Mouse (Mus musculus) heart, adult 2 months (tissue): ENCODE results near the gene Hsdl2. TPM values are rescaled to one million over a fixed set of nuclear protein-coding genes. Genes with fewer than 3 reads are reported as not detected.

ENCODE experiments used
- DNase-seq, 2 experiments: peaks; one replicate each; pipeline ENCODE4 v3.0.0; 2021
- H3K27ac ChIP-seq: fragments of 200-600 bp; 2 replicates; pipeline ENCODE4 v1.8.1; 2022
- H3K27me3 ChIP-seq: fragments of 200-500 bp; 2 replicates; pipeline ENCODE4 v1.6.1; 2012; ENCODE audit warnings: mild to moderate bottlenecking, low read length, inconsistent platforms, mixed read lengths; ENCODE audit not compliant: control insufficient read depth, insufficient read depth
- H3K36me3 ChIP-seq: fragments of 200-500 bp; 2 replicates; pipeline ENCODE4 v1.6.1; 2012; ENCODE audit warnings: low read length, inconsistent platforms; ENCODE audit not compliant: control insufficient read depth, insufficient read depth
- H3K4me1 ChIP-seq: fragments of 200-500 bp; 2 replicates; pipeline ENCODE4 v1.6.1; 2011; ENCODE audit warnings: low read length; ENCODE audit not compliant: control insufficient read depth, insufficient read depth
- H3K4me3 ChIP-seq: fragments of 200-600 bp; 2 replicates; pipeline ENCODE4 v1.8.1; 2022
- H3K79me2 ChIP-seq: fragments of 200-500 bp; replicated peaks from 2 replicates; pipeline ENCODE4 v1.6.1; 2012; ENCODE audit warnings: mild to moderate bottlenecking, inconsistent platforms, low read length, moderate library complexity, mixed read lengths; ENCODE audit not compliant: control insufficient read depth, insufficient read depth
- H3K9ac ChIP-seq: fragments of 200-500 bp; 2 replicates; pipeline ENCODE4 v1.6.1; 2012; ENCODE audit warnings: low read depth, mild to moderate bottlenecking, control low read depth, inconsistent platforms, low read length, mixed read lengths
- CTCF ChIP-seq: fragments of 200-600 bp; IDR thresholded peaks from 2 replicates; pipeline ENCODE4 v1.8.1; 2022; ENCODE audit warnings: antibody characterized with exemption, mild to moderate bottlenecking, moderate library complexity
- EP300 ChIP-seq: fragments of 200-500 bp; IDR thresholded peaks from 2 replicates; pipeline ENCODE4 v1.6.1; 2011; ENCODE audit warnings: low read depth, low read length, control low read depth; ENCODE audit not compliant: insufficient read depth
- POLR2A ChIP-seq: fragments of 200-500 bp; IDR thresholded peaks from 2 replicates; pipeline ENCODE4 v1.6.1; 2011; ENCODE audit warnings: mild to moderate bottlenecking, low read depth, low read length, control low read depth; ENCODE audit not compliant: insufficient read depth
- WGBS: fragments of 180-500 bp; shearing (Covaris S2); methylation state at CpG from one replicate; pipeline ENCODE4 v1.1.7; 2018; 5-methylcytosine and 5-hydroxymethylcytosine counted together
- intact Hi-C: fragments of 180-260 bp; cut with DNase I; formaldehyde crosslinking; loops from one replicate; pipeline ENCODE4 v1.15.1; 2025
- polyA plus RNA-seq: library from polyadenylated mRNA; depleted of rRNA; stranded (reverse); fragments of >200 nt; gene quantifications from 2 replicates; pipeline ENCODE4 v1.2.3, GENCODE M21; 2012
- total RNA-seq, 2 experiments: library from RNA; stranded (reverse); gene quantifications; 2 replicates each; pipeline ENCODE4 v1.2.3; 2021

The Hsdl2 gene
- total and polyA plus RNA-seq, 3 experiments = 84.0 to 225 (median 211) TPM

GRCm38 (mm10) chr4:59587215-59587871 lies 6.0 kb downstream of the Hsdl2 start:
- intact Hi-C loops = no loop called here
- TF ChIP-seq EP300 (no peak), POLR2A (no peak), CTCF (no peak)
- Histone ChIP-seq H3K36me3 (peaks cover 13% of the 10 kb centered on the region), H3K27me3 (no peaks in the 10 kb centered on the region), H3K4me1 (no peaks in the 10 kb centered on the region; the same call in none of the 2 replicates), H3K79me2 (no peaks in the 10 kb centered on the region; the same call in 1 of the 2 replicates), H3K9ac (no peak overlapping the region), H3K27ac (peak overlapping the region; percentile 26), H3K4me3 (no peak overlapping the region)
- no peak for DNase-seq
- WGBS = 56% methylated on average over 2 of the region's 2 CpGs

GRCm38 (mm10) chr4:59587872-59588226 lies 6.5 kb downstream of the Hsdl2 start:
- Histone ChIP-seq H3K79me2 (no peaks in the 10 kb centered on the region; the same call in 1 of the 2 replicates), H3K9ac (no peak overlapping the region), H3K27me3 (no peaks in the 10 kb centered on the region), H3K4me1 (no peaks in the 10 kb centered on the region; the same call in none of the 2 replicates), H3K27ac (no peak overlapping the region), H3K36me3 (peaks cover 13% of the 10 kb centered on the region), H3K4me3 (no peak overlapping the region)
- 87% methylated on average over 1 of the region's 1 CpGs for WGBS
- TF ChIP-seq POLR2A (no peak), CTCF (no peak), EP300 (no peak)
- DNase-seq = no peak
- intact Hi-C loops = no loop called here

- H3K27ac ChIP-seq = no peak overlapping the region
Observed at GRCm38 (mm10) chr4:59594614-59595013, 13.3 kb downstream of the Hsdl2 start.

DNA sequence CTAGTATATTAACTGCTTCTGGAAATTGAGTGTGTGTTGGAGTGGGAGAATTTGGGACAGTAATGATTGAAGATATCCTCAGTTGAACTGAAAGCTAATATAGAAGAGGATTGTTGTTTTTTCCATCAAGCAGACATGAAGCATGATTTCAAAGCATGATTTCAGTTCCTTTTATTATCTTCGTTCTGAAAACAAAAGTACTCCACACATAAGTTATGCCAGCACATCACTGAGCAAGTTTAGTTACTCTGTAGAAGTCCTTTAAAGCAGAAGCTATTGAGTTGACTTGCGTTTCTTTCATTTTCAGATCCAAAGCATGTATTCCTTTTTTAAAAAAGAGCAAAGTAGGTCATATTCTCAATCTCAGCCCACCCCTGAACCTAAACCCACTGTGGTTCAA lies 15.2 kb downstream of the Hsdl2 start:
- H3K4me1 ChIP-seq = no peaks in the 10 kb centered on the region
- 61% methylated on average over 2 of the region's 2 CpGs for WGBS
- H3K36me3 ChIP-seq = peaks cover 9% of the 10 kb centered on the region

More at GRCm38 (mm10) chr4:59594614-59595013, 13.3 kb downstream of the Hsdl2 start:
- TF ChIP-seq POLR2A (no peak), CTCF (no peak), EP300 (no peak)
- Histone ChIP-seq H3K4me1 (no peaks in the 10 kb centered on the region; the same call in 1 of the 2 replicates), H3K79me2 (peaks cover 2% of the 10 kb centered on the region; the same call in 1 of the 2 replicates), H3K9ac (no peak overlapping the region), H3K27me3 (no peaks in the 10 kb centered on the region), H3K36me3 (peaks cover 9% of the 10 kb centered on the region), H3K4me3 (no peak overlapping the region)
- intact Hi-C loops = no loop called here
- 66% methylated on average over 2 of the region's 2 CpGs for WGBS
- no peak for DNase-seq

GRCm38 (mm10) chr4:59602704-59603103 lies 21.3 kb downstream of the Hsdl2 start:
- no peak overlapping the region for H3K4me3 ChIP-seq
- WGBS = 90% methylated on average over 4 of the region's 4 CpGs
- no peaks in the 10 kb centered on the region for H3K4me1 ChIP-seq
- intact Hi-C loops = no loop called here
- no peak for TF ChIP-seq POLR2A
- TF ChIP-seq CTCF = peak; percentile 53
- TF ChIP-seq EP300 = no peak
- no peak overlapping the region for H3K27ac ChIP-seq
- no peak for DNase-seq
- H3K9ac ChIP-seq = no peak overlapping the region
- no peaks in the 10 kb centered on the region for H3K27me3 ChIP-seq
- H3K79me2 ChIP-seq = no peaks in the 10 kb centered on the region
- no peaks in the 10 kb centered on the region; the same call in 1 of the 2 replicates for H3K36me3 ChIP-seq

More for the DNA sequence above, 15.2 kb downstream of the Hsdl2 start:
- Histone ChIP-seq H3K27me3 (no peaks in the 10 kb centered on the region), H3K9ac (no peak overlapping the region), H3K4me3 (no peak overlapping the region), H3K79me2 (0 out of 2 replicates have a peak, but pooled peaks cover 2% of the 10 kb centered on the region), H3K27ac (no peak overlapping the region)
- TF ChIP-seq EP300 (no peak), CTCF (no peak), POLR2A (no peak)
- no peak for DNase-seq
- intact Hi-C loops = no loop called here

- Histone ChIP-seq H3K4me1 (no peaks in the 10 kb centered on the region), H3K4me3 (no peak overlapping the region), H3K9ac (no peak overlapping the region), H3K27me3 (no peaks in the 10 kb centered on the region), H3K79me2 (no peaks in the 10 kb centered on the region), H3K36me3 (no peaks in the 10 kb centered on the region; the same call in 1 of the 2 replicates), H3K27ac (no peak overlapping the region)
- intact Hi-C loops = no loop called here
- WGBS = 77% methylated on average over 3 of the region's 3 CpGs
- DNase-seq = no peak
- TF ChIP-seq POLR2A (no peak), EP300 (no peak), CTCF (no peak)
Observed at GRCm38 (mm10) chr4:59604892-59605291, 23.5 kb downstream of the Hsdl2 start.
